Mouse (Mus musculus) hindbrain, embryonic 10.5 days (tissue): ENCODE data around the gene Kirrel3. TPM values are rescaled to one million over a fixed set of nuclear protein-coding genes. Genes with fewer than 3 reads are reported as not detected.

Source experiments
- DNase-seq: peaks from one replicate; pipeline ENCODE4 v3.0.0-alpha.2; 2017; ENCODE audit warnings: low spot score
- H3K27ac ChIP-seq: fragments of 300-500 bp; sonication (generic); 2 replicates; pipeline ENCODE4 v1.5.1; 2016; ENCODE audit warnings: mild to moderate bottlenecking, moderate library complexity
- H3K27me3 ChIP-seq: fragments of 300-500 bp; sonication (generic); 2 replicates; pipeline ENCODE4 v1.6.1; 2016; ENCODE audit warnings: mild to moderate bottlenecking; ENCODE audit not compliant: poor library complexity, insufficient read depth, severe bottlenecking
- H3K36me3 ChIP-seq: fragments of 300-500 bp; sonication (generic); 2 replicates; pipeline ENCODE4 v1.6.1; 2016; ENCODE audit warnings: mild to moderate bottlenecking, moderate library complexity
- H3K4me1 ChIP-seq: fragments of 300-500 bp; sonication (generic); replicated peaks from 2 replicates; pipeline ENCODE4 v1.6.1; 2016; ENCODE audit warnings: mild to moderate bottlenecking
- H3K4me3 ChIP-seq: fragments of 300-500 bp; sonication (generic); 2 replicates; pipeline ENCODE4 v1.5.1; 2016; ENCODE audit warnings: mild to moderate bottlenecking, moderate library complexity
- H3K9me3 ChIP-seq: fragments of 300-500 bp; sonication (generic); 2 replicates; pipeline ENCODE4 v1.6.1; 2016; ENCODE audit warnings: mild to moderate bottlenecking, moderate library complexity
- WGBS: fragments of 180-500 bp; shearing (Covaris S2); methylation state at CpG from one replicate; pipeline ENCODE4 v1.1.7; 2016; 5-methylcytosine and 5-hydroxymethylcytosine counted together
- polyA plus RNA-seq: library from polyadenylated mRNA; unstranded; fragments of >200 nt; fragmentation: Nextera tagmentation; extraction: Ambion mirVana; gene quantifications from 2 replicates; pipeline ENCODE4 v1.2.1, GENCODE M21; 2016

The Kirrel3 gene
- polyA plus RNA-seq, 1 experiment from 2014 or later = 9.8 TPM

GRCm38 (mm10) chr9:34714996-34715619, 229.4 kb downstream of the Kirrel3 start:
- DNase-seq = no peak
- Histone ChIP-seq H3K4me1 (no peaks in the 10 kb centered on the region), H3K9me3 (no peaks in the 10 kb centered on the region), H3K4me3 (no peak overlapping the region), H3K27ac (no peak overlapping the region), H3K36me3 (no peaks in the 10 kb centered on the region), H3K27me3 (no peaks in the 10 kb centered on the region)
- WGBS = 59% methylated on average over 3 of the region's 3 CpGs

GRCm38 (mm10) chr9:34716476-34716875, 230.8 kb downstream of the Kirrel3 start:
- no peak overlapping the region for H3K4me3 ChIP-seq
- H3K27ac ChIP-seq = no peak overlapping the region
- no peak for DNase-seq
- H3K27me3 ChIP-seq = no peaks in the 10 kb centered on the region
- H3K36me3 ChIP-seq = no peaks in the 10 kb centered on the region
- no peaks in the 10 kb centered on the region for H3K9me3 ChIP-seq
- WGBS = 89% methylated on average over 2 of the region's 2 CpGs
- peaks cover 3% of the 10 kb centered on the region for H3K4me1 ChIP-seq

GRCm38 (mm10) chr9:34721478-34722197, 235.9 kb downstream of the Kirrel3 start:
- WGBS = 66% methylated on average over 6 of the region's 6 CpGs

GRCm38 (mm10) chr9:34722198-34722550, 236.5 kb downstream of the Kirrel3 start:
- Histone ChIP-seq H3K36me3 (no peaks in the 10 kb centered on the region), H3K9me3 (no peaks in the 10 kb centered on the region), H3K4me3 (no peak overlapping the region), H3K4me1 (peaks cover 15% of the 10 kb centered on the region), H3K27ac (no peak overlapping the region; the same call in 1 of the 2 replicates), H3K27me3 (0 out of 2 replicates have a peak, but pooled peaks cover 4% of the 10 kb centered on the region)
- DNase-seq = no peak
- 40% methylated on average over 5 of the region's 5 CpGs for WGBS

More at GRCm38 (mm10) chr9:34721478-34722197, 235.9 kb downstream of the Kirrel3 start:
- H3K9me3 ChIP-seq = no peaks in the 10 kb centered on the region
- H3K27ac ChIP-seq = no peak overlapping the region
- H3K27me3 ChIP-seq = 0 out of 2 replicates have a peak, but pooled peaks cover 4% of the 10 kb centered on the region
- H3K4me1 ChIP-seq = peaks cover 15% of the 10 kb centered on the region
- H3K4me3 ChIP-seq = no peak overlapping the region
- H3K36me3 ChIP-seq = no peaks in the 10 kb centered on the region
- no peak for DNase-seq

- 70% methylated on average over 6 of the region's 6 CpGs for WGBS
- no peaks in the 10 kb centered on the region for H3K27me3 ChIP-seq
These were observed 246.8 kb downstream of the Kirrel3 start for GRCm38 (mm10) chr9:34732507-34732906.

GRCm38 (mm10) chr9:34733579-34733978, 247.9 kb downstream of the Kirrel3 start:
- H3K27me3 ChIP-seq = no peaks in the 10 kb centered on the region
- WGBS = 76% methylated on average over 6 of the region's 6 CpGs

More at GRCm38 (mm10) chr9:34732507-34732906, 246.8 kb downstream of the Kirrel3 start:
- no peak for DNase-seq
- Histone ChIP-seq H3K4me3 (no peak overlapping the region), H3K36me3 (no peaks in the 10 kb centered on the region), H3K27ac (no peak overlapping the region), H3K9me3 (no peaks in the 10 kb centered on the region), H3K4me1 (peaks cover 11% of the 10 kb centered on the region)

GRCm38 (mm10) chr9:34734991-34735390, 249.3 kb downstream of the Kirrel3 start:
- H3K4me1 ChIP-seq = peaks cover 14% of the 10 kb centered on the region
- 79% methylated on average over 4 of the region's 4 CpGs for WGBS
- no peak overlapping the region for H3K4me3 ChIP-seq
- no peak overlapping the region for H3K27ac ChIP-seq
- no peaks in the 10 kb centered on the region for H3K27me3 ChIP-seq
- no peaks in the 10 kb centered on the region for H3K9me3 ChIP-seq
- no peak for DNase-seq
- no peaks in the 10 kb centered on the region for H3K36me3 ChIP-seq

More at GRCm38 (mm10) chr9:34733579-34733978, 247.9 kb downstream of the Kirrel3 start:
- H3K27ac ChIP-seq = no peak overlapping the region
- H3K36me3 ChIP-seq = no peaks in the 10 kb centered on the region
- no peaks in the 10 kb centered on the region for H3K9me3 ChIP-seq
- no peak for DNase-seq
- peaks cover 11% of the 10 kb centered on the region for H3K4me1 ChIP-seq
- H3K4me3 ChIP-seq = no peak overlapping the region

- Histone ChIP-seq H3K36me3 (no peaks in the 10 kb centered on the region), H3K27ac (no peak overlapping the region), H3K27me3 (no peaks in the 10 kb centered on the region), H3K9me3 (no peaks in the 10 kb centered on the region), H3K4me3 (no peak overlapping the region), H3K4me1 (0 out of 2 replicates have a peak, but pooled peaks cover 3% of the 10 kb centered on the region)
- no peak for DNase-seq
- WGBS = 55% methylated on average over 5 of the region's 5 CpGs
These were observed 253.7 kb downstream of the Kirrel3 start for GRCm38 (mm10) chr9:34739431-34739830.

- Histone ChIP-seq H3K36me3 (no peaks in the 10 kb centered on the region), H3K27me3 (no peaks in the 10 kb centered on the region), H3K27ac (no peak overlapping the region), H3K4me1 (0 out of 2 replicates have a peak, but pooled peaks cover 3% of the 10 kb centered on the region), H3K9me3 (no peaks in the 10 kb centered on the region), H3K4me3 (no peak overlapping the region)
- 92% methylated on average over 3 of the region's 3 CpGs for WGBS
- DNase-seq = no peak
These were observed 255.1 kb downstream of the Kirrel3 start for GRCm38 (mm10) chr9:34740814-34741213.

- 0 out of 2 replicates have a peak overlapping the region, but pooled peaks have one; percentile 12 for H3K27ac ChIP-seq
- DNase-seq = no peak
- H3K27me3 ChIP-seq = no peaks in the 10 kb centered on the region
- no peaks in the 10 kb centered on the region for H3K36me3 ChIP-seq
- 55% methylated on average over 2 of the region's 2 CpGs for WGBS
- H3K4me1 ChIP-seq = peaks cover 6% of the 10 kb centered on the region
- no peak overlapping the region for H3K4me3 ChIP-seq
- no peaks in the 10 kb centered on the region for H3K9me3 ChIP-seq
These were observed 262.3 kb downstream of the Kirrel3 start for GRCm38 (mm10) chr9:34748003-34748402.

- no peak for DNase-seq
- Histone ChIP-seq H3K27me3 (no peaks in the 10 kb centered on the region), H3K36me3 (no peaks in the 10 kb centered on the region), H3K9me3 (no peaks in the 10 kb centered on the region), H3K4me3 (no peak overlapping the region), H3K4me1 (peaks cover 7% of the 10 kb centered on the region), H3K27ac (no peak overlapping the region)
- WGBS = 89% methylated on average over 7 of the region's 7 CpGs
These were observed 263.5 kb downstream of the Kirrel3 start for GRCm38 (mm10) chr9:34749161-34749560.

GRCm38 (mm10) chr9:34749877-34750276, 264.2 kb downstream of the Kirrel3 start:
- WGBS = 84% methylated on average over 4 of the region's 4 CpGs
- Histone ChIP-seq H3K4me3 (no peak overlapping the region), H3K27ac (no peak overlapping the region), H3K27me3 (no peaks in the 10 kb centered on the region), H3K9me3 (no peaks in the 10 kb centered on the region), H3K36me3 (no peaks in the 10 kb centered on the region), H3K4me1 (peaks cover 14% of the 10 kb centered on the region)
- no peak for DNase-seq

GRCm38 (mm10) chr9:34750887-34751286, 265.2 kb downstream of the Kirrel3 start:
- no peaks in the 10 kb centered on the region for H3K36me3 ChIP-seq
- H3K27me3 ChIP-seq = no peaks in the 10 kb centered on the region
- no peaks in the 10 kb centered on the region for H3K9me3 ChIP-seq
- WGBS = 47% methylated on average over 2 of the region's 2 CpGs
- DNase-seq = no peak
- no peak overlapping the region for H3K4me3 ChIP-seq
- H3K27ac ChIP-seq = no peak overlapping the region; the same call in 1 of the 2 replicates
- peaks cover 17% of the 10 kb centered on the region for H3K4me1 ChIP-seq
